Mouse (Mus musculus) urinary bladder, postnatal 10 days (tissue): ENCODE measurements around the gene Prrg2.
A peak's percentile ranks its signal among the peaks of the same experiment; 100 is the strongest.

Experiments
- DNase-seq: peaks from one replicate; pipeline ENCODE4 v3.0.0; 2022; ENCODE audit warnings: low spot score

Prrg2 gene

GRCm38 (mm10) chr7:45090251-45090977 lies 27.9 kb upstream of the Prrg2 start:
- DNase-seq, result no peak

GRCm38 (mm10) chr7:45088597-45088996 lies 26.1 kb upstream of the Prrg2 start:
- no peak for DNase-seq

DNA sequence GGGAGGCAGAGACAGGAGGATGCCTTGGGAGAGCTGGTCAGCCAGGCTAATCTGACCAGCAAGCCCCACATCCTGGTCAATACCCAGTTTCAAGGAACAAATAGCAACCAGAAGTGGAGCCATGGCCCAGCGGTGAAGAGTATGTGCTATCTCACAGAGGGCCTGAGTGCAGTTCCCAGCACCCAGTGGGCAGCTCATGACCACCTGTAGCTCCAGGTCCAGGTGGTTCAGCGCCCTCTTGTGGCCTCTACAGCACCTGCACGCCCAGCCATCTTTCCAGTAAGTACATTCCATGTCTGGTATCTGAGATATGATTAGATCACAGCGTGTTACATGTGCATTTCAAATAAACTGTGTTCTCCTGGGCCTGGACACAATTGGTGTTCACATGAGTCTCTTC lies 23.6 kb upstream of the Prrg2 start:
- DNase-seq, result no peak

GRCm38 (mm10) chr7:45083300-45083890 lies 20.9 kb upstream of the Prrg2 start:
- no peak for DNase-seq

GRCm38 (mm10) chr7:45082401-45083299 lies 20.2 kb upstream of the Prrg2 start:
- DNase-seq, result no peak

DNA sequence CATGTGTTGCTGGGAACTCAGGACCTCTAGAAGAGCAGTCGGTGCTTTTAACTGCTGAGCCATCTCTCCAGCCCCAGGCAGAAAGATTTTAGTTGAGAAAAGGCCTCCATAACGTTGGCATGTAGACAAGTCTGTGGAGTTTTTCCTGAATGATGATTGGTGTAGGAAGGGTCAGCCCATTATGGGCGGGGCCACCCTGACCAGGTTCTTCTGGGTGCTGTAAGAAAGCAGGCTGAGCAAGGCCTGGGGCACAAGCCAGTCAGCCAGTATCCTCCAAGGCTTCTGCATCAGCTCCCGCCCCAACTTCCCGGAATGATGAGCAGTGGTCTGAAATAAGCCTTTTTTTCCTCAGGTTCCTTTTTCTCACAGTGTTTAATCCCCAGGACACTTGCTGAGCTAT lies 18.5 kb upstream of the Prrg2 start:
- no peak for DNase-seq

DNA sequence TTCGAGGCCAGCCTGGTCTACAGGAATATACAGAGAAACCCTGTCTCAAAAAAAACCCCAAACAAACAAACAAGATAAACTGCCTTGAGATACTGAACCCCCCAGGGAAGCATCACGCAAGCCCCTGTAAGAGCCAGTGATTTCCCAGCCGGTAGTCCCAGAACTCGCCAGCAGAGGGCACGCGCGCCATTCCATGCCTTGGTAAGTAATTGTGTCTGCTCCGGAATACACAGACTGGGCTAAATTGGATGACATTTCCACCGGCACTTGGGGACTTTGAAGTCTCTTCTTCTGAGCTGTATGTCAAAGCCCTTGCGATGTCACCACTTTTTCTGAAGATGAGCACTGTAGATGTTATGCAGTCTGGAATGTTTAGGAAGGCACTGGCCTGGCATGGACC lies 17.4 kb upstream of the Prrg2 start:
- DNase-seq, result peak; percentile 69

DNA sequence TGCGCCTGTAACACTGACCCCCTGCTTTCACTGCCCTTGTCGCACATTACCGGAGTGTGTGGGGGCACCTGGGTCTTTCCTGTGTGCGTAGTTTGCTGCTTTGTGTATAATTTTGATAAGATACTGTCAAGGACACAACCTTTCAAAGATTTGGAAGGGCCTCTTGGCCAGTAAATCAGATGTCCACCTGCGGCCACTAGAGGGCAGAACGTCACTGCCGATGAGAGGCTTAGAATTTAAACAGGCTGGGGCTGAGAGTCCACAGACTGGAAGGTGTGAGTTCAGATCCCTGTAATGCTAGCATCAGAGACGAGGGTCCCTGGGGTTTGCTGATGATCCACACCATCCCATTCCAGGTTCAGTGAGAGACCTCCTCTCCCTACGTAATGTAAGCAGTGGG lies 16.0 kb upstream of the Prrg2 start:
- DNase-seq, result no peak

GRCm38 (mm10) chr7:45077829-45078228 lies 15.4 kb upstream of the Prrg2 start:
- DNase-seq, result no peak

GRCm38 (mm10) chr7:45077322-45077721 lies 14.8 kb upstream of the Prrg2 start:
- no peak for DNase-seq

GRCm38 (mm10) chr7:45076501-45076900 lies 14.0 kb upstream of the Prrg2 start:
- DNase-seq, result no peak

DNA sequence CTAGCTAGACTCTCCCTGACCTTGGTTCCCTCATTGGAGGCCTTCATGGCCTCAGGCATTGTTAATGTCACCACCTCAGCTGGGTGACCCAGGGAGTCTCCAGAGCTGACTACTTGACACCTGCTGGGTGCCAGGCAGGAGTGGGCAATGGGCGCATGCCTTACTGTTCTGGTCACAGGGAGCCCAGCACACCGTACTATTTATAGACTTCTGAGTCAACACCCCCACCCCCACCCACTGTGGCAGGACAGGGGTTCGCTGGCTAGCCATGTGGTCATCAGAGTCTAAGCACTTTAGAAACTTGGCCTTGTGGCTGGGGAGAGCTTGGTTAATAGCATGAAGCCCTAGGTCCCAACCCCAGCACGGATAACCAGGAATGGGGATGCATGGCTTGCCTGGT lies 12.9 kb upstream of the Prrg2 start:
- DNase-seq, result no peak

DNA sequence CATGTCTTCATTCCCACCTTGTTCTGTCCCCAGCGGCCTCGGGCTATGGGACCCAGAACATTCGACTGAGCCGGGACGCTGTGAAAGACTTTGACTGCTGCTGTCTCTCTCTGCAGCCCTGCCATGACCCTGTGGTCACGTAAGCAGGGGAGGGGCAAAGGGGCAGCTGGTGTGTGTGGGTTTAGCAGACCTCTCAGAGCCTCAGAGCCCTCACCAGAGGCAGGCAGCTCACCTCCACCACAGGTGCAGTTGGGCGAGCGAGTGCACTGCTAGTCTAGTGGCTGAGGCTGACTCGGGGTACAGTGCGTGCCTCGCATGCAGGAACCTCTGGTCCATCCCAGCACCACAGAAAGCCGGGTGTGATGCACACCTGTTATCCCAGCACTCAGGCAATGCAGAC lies 11.5 kb upstream of the Prrg2 start:
- DNase-seq, result no peak

DNA sequence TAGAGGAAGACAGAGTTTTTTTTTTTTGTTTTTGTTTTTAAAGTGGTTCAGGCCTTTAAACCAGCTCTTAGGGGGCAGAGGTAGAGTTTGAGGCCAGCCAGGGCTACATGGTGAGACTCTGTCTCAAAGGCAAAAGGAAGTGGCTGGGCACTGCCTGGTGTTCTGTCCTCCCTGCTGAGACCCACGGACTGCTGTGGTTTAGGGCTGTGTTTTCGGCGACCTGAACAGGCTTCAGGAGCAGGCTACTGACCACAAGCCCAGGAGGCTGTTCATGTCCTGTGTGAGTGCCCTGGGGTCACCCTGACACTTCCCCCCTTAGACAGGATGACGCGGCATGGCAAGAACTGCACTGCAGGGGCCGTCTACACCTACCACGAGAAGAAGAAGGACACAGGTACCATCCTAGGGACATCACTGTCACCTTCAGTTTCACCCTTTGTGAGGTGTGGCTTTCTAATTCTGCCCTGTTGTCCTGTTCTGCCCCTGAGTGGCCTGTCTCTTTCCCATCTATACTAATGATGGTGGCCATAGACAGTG lies 10.8 kb upstream of the Prrg2 start:
- no peak for DNase-seq

DNA sequence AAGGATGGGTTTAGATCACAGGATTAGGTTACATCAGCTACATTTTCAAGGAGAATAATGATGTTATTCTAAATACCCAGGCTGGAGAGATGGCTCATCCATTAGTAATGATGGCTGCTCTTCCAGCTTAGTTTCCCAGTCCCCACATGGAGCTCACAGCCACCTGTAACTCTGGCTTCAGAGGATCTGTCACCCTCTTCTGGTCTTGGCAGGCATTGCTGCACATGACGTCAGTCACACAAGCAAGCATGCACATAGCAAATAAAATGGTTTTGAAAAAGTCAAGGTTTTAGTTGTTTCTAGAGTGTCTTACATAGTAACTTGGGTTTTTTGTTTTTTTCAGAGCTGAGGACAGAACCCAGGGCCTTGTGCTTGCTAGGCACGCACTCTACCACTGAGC lies 9.8 kb upstream of the Prrg2 start:
- DNase-seq, result no peak

DNA sequence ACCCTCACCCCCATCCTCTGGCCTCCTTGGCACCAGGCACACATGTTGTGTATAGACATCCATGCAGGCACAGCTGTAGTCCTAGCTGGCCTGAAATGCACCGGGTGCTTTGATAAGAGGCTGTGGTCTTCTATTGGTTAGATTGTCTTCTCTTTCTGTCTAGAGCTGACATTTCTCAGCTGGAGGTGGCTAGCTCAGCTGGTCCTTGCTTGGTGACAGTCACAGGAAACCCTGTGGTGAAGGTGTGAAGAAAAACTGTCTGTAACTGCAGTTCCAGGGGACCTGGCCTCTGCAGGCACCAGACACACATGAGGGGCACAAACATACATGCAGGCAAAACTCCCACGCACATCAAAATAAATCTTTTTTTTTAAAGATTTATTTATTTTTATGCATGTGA lies 7.2 kb upstream of the Prrg2 start:
- no peak for DNase-seq

DNA sequence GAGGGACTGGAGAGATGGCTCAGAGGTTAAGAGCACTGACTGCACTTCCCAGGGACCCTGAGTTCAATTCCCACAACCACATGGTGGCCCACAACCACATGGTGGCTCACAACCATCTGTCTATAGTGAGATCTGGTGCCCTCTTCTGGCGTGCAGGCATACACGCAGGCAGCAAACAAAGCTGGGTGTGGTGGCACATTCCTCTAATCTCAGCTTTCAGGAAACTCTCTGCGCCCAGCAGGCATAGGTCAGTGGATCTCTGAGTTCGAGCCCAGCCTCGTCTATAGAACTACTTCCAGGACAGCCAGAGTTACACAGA lies 5.5 kb upstream of the Prrg2 start:
- no peak for DNase-seq

DNA sequence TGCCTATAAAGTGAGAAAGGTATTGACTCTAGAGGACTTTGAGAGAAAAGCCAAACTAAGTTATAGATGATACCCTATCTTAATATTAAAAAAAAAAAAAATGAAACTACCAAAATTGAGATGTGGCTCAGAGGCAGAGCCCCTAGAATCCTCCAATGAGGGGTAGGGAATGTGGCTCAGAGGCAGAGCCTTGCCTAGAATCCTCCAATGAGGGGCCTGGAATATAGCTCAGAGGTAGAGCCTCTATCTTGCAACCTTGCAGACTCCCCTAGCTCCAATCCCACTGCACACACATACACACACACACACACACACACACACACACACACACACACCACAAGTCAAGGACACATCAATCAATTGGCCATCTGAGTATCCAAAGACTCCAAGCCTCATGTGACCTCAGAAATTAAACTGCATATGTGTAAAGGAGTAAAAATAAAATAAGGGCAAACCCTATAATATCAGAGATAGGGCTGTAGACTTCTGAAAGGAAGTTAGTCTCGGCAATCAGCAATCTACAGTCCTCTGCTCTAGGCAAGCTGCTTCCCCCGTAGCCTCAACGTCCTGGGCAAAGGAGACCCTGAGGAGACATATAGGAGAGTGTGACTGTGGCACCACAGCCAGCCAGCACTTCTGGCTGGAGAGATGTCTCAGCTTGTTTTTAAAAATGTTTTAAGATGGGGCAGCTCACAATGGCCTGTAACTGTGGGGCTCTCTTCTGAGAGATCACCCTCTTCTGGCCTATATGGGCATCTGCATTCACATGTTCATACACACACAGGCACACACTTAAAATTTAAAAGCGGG lies 4.9 kb upstream of the Prrg2 start:
- DNase-seq, result no peak

GRCm38 (mm10) chr7:45061532-45062075 lies 873 bp downstream of the Prrg2 start:
- no peak for DNase-seq

GRCm38 (mm10) chr7:45060632-45061122 lies 1.8 kb downstream of the Prrg2 start:
- DNase-seq, result no peak
